11 mouse cellular contexts compared by ENCODE assay signal in genomic region chr5:112283543-112284202, GRCm38 (mm10). TPM values are rescaled to one million over a fixed set of nuclear protein-coding genes. Genes with fewer than 3 reads are reported as not detected.
DNase-seq lines count a peak whose midpoint lies in the region; ATAC-seq and TF ChIP-seq lines count a peak whose summit lies in the region.
"Had no signal": no experiment of that assay in that cellular context is flagged by ENCODE, and none has a peak within 500 bp of the region (broad histone marks: within the 10 kb centered on the region; RNA-seq: fewer than 3 reads in every experiment).

No protein-coding gene starts in this region.

- TF ChIP-seq POLR2A in cerebellum, adult 2 months (IDR thresholded peaks at IDR 0.05; ENCODE audit: borderline replicate concordance, insufficient read depth, low read length), result no peak

- TF ChIP-seq CTCF in hindbrain, postnatal 0 days (IDR thresholded peaks at IDR 0.05; ENCODE audit: low read depth), result no peak
- TF ChIP-seq CTCF in cerebellum, adult 2 months (IDR thresholded peaks at IDR 0.05; ENCODE audit: borderline replicate concordance, insufficient read depth, low read depth, low read length), result no peak

- H3K27ac ChIP-seq in hindbrain, embryonic 12.5 days, result 0 out of 2 replicates have a peak overlapping the region, but pooled peaks have one; percentile 48
- no peak overlapping the region for H3K27ac ChIP-seq in hindbrain, postnatal 0 days
- H3K27ac ChIP-seq in embryonic facial prominence, embryonic 14.5 days (replicated peaks; ENCODE audit: low read depth, low read length), result 0 out of 2 replicates have a peak overlapping the region, but pooled peaks have one; percentile 11
- peak overlapping the region; percentile 61 for H3K27ac ChIP-seq in kidney, embryonic 15.5 days
- no peak overlapping the region for H3K27ac ChIP-seq in cerebellum, adult 2 months (ENCODE audit: insufficient read depth, low read length)

- no peak overlapping the region for H3K9ac ChIP-seq in hindbrain, embryonic 12.5 days
- H3K9ac ChIP-seq in hindbrain, postnatal 0 days (replicated peaks; ENCODE audit: low read length), result no peak overlapping the region
- H3K9ac ChIP-seq in embryonic facial prominence, embryonic 14.5 days (ENCODE audit: low read depth, low read length), result no peak overlapping the region
- H3K9ac ChIP-seq in kidney, embryonic 15.5 days, result no peak overlapping the region
- H3K9ac ChIP-seq: hindbrain, embryonic 15.5 days had no signal

- H3K4me3 ChIP-seq in hindbrain, embryonic 12.5 days, result no peak overlapping the region
- H3K4me3 ChIP-seq in hindbrain, postnatal 0 days (ENCODE audit: low read length), result no peak overlapping the region
- H3K4me3 ChIP-seq in embryonic facial prominence, embryonic 14.5 days (ENCODE audit: low read depth, low read length), result no peak overlapping the region
- no peak overlapping the region for H3K4me3 ChIP-seq in kidney, embryonic 15.5 days (replicated peaks)
- H3K4me3 ChIP-seq in cerebellum, adult 2 months (replicated peaks; ENCODE audit: insufficient read depth, low read depth, low read length), result no peak overlapping the region
- H3K4me3 ChIP-seq: hindbrain, embryonic 15.5 days had no signal

- no peaks in the 10 kb centered on the region for H3K9me3 ChIP-seq in hindbrain, embryonic 12.5 days (replicated peaks)
- H3K9me3 ChIP-seq in hindbrain, postnatal 0 days (ENCODE audit: low read length), result no peaks in the 10 kb centered on the region
- H3K9me3 ChIP-seq in embryonic facial prominence, embryonic 14.5 days (ENCODE audit: control insufficient read depth, low read length), result no peaks in the 10 kb centered on the region
- no peaks in the 10 kb centered on the region for H3K9me3 ChIP-seq in kidney, embryonic 15.5 days (replicated peaks)
- H3K9me3 ChIP-seq: hindbrain, embryonic 15.5 days had no signal

- no peak overlapping the region for H3K4me2 ChIP-seq in hindbrain, embryonic 12.5 days (replicated peaks)
- no peak overlapping the region for H3K4me2 ChIP-seq in hindbrain, postnatal 0 days (ENCODE audit: low read depth, low read length)
- no peak overlapping the region for H3K4me2 ChIP-seq in embryonic facial prominence, embryonic 14.5 days (ENCODE audit: low read depth, low read length)
- no peak overlapping the region for H3K4me2 ChIP-seq in kidney, embryonic 15.5 days
- H3K4me2 ChIP-seq: hindbrain, embryonic 15.5 days had no signal

- H3K27me3 ChIP-seq in hindbrain, embryonic 12.5 days, result no peaks in the 10 kb centered on the region
- no peaks in the 10 kb centered on the region for H3K27me3 ChIP-seq in hindbrain, postnatal 0 days (ENCODE audit: insufficient read depth, low read length)
- no peaks in the 10 kb centered on the region for H3K27me3 ChIP-seq in embryonic facial prominence, embryonic 14.5 days (replicated peaks; ENCODE audit: control insufficient read depth, insufficient read depth, low read length)
- H3K27me3 ChIP-seq in kidney, embryonic 15.5 days, result no peaks in the 10 kb centered on the region
- H3K27me3 ChIP-seq in cerebellum, adult 2 months (ENCODE audit: control insufficient read depth, insufficient read depth, low read length), result no peaks in the 10 kb centered on the region
- H3K27me3 ChIP-seq: hindbrain, embryonic 15.5 days had no signal

- H3K4me1 ChIP-seq in hindbrain, embryonic 12.5 days, result peaks cover 30% of the 10 kb centered on the region
- H3K4me1 ChIP-seq in hindbrain, postnatal 0 days (ENCODE audit: insufficient read depth, low read length), result peaks cover 3% of the 10 kb centered on the region
- H3K4me1 ChIP-seq in embryonic facial prominence, embryonic 14.5 days (ENCODE audit: control insufficient read depth, insufficient read depth, low read length), result peaks cover 15% of the 10 kb centered on the region; the same call in 1 of the 2 replicates
- peaks cover 89% of the 10 kb centered on the region for H3K4me1 ChIP-seq in kidney, embryonic 15.5 days
- peaks cover 43% of the 10 kb centered on the region for H3K4me1 ChIP-seq in cerebellum, adult 2 months (ENCODE audit: control insufficient read depth, insufficient read depth, low read length)

- DNase-seq in hindbrain, postnatal 0 days (ENCODE audit: low spot score), result no peak
- DNase-seq in embryonic facial prominence, embryonic 14.5 days (ENCODE audit: low spot score), result no peak
- DNase-seq in lung, postnatal 25 days (ENCODE audit: low spot score), result peak; percentile 79
- no peak for DNase-seq in cerebellum, postnatal 14 days
- DNase-seq in gastrocnemius, postnatal 10 days, result no peak
- no peak for DNase-seq in cerebellum, adult 2 months
- DNase-seq: cerebellum, postnatal 25 days; thymus, postnatal 25 days had no signal

- 78% methylated on average over 10 of the region's 10 CpGs for WGBS in hindbrain, embryonic 12.5 days
- WGBS in hindbrain, postnatal 0 days, result 76% methylated on average over 10 of the region's 10 CpGs
- 61% methylated on average over 10 of the region's 10 CpGs for WGBS in embryonic facial prominence, embryonic 14.5 days
- WGBS in kidney, embryonic 15.5 days, result 67% methylated on average over 10 of the region's 10 CpGs
- 78% methylated on average over 10 of the region's 10 CpGs for WGBS in cerebellum, adult 2 months

- no peak for ATAC-seq in hindbrain, embryonic 12.5 days (ENCODE audit: low FRiP score)
- ATAC-seq in hindbrain, postnatal 0 days, result no peak
- no peak for ATAC-seq in embryonic facial prominence, embryonic 14.5 days (ENCODE audit: low read depth)
- ATAC-seq in kidney, embryonic 15.5 days (replicated peaks; ENCODE audit: low FRiP score), result no peak

- no peaks in the 10 kb centered on the region for H3K36me3 ChIP-seq in hindbrain, embryonic 12.5 days
- H3K36me3 ChIP-seq in hindbrain, postnatal 0 days (ENCODE audit: insufficient read depth, low read length), result no peaks in the 10 kb centered on the region
- no peaks in the 10 kb centered on the region for H3K36me3 ChIP-seq in embryonic facial prominence, embryonic 14.5 days (ENCODE audit: control insufficient read depth, insufficient read depth, low read length)
- 0 out of 2 replicates have a peak, but pooled peaks cover 3% of the 10 kb centered on the region for H3K36me3 ChIP-seq in kidney, embryonic 15.5 days
- H3K36me3 ChIP-seq: hindbrain, embryonic 15.5 days had no signal

RNA-seq across cellular contexts. Expression of gene Tpst2, which starts 7.2 kb away (rescaled TPM):
- 31.7 and 35.4 TPM in 2 replicates for polyA plus RNA-seq in hindbrain, embryonic 12.5 days (2016; fragmentation: Nextera tagmentation; extraction: Ambion mirVana)
- total RNA-seq in hindbrain, postnatal 0 days (2014; rRNA removed), result 46.9 and 57.0 TPM in 2 replicates
- 34.4 and 37.0 TPM in 2 replicates for polyA plus RNA-seq in hindbrain, postnatal 0 days (2015; fragmentation: Nextera tagmentation; extraction: Ambion mirVana)
- 46.9 and 50.6 TPM in 2 replicates for polyA plus RNA-seq in embryonic facial prominence, embryonic 14.5 days (2014; fragmentation: Nextera tagmentation; extraction: Ambion mirVana)
- 53.4 and 60.0 TPM in 2 replicates for polyA plus RNA-seq in kidney, embryonic 15.5 days (2015; fragmentation: Nextera tagmentation; extraction: Ambion mirVana)
- total RNA-seq in gastrocnemius, postnatal 10 days (2021), result 10 to 100 TPM; 21.5 to 23.6 TPM
- 30.3 and 35.2 TPM in 2 replicates for polyA plus RNA-seq in cerebellum, adult 2 months (2012; rRNA removed)

RNA-seq across cellular contexts. Expression of gene Crybb1, which starts 28.1 kb away (rescaled TPM):
- 2.0 and 2.3 TPM in 2 replicates for polyA plus RNA-seq in hindbrain, embryonic 12.5 days (2016; fragmentation: Nextera tagmentation; extraction: Ambion mirVana)
- total RNA-seq in hindbrain, postnatal 0 days (2014; rRNA removed), result 8.0 and 11.7 TPM in 2 replicates
- 14.2 and 14.6 TPM in 2 replicates for polyA plus RNA-seq in hindbrain, postnatal 0 days (2015; fragmentation: Nextera tagmentation; extraction: Ambion mirVana)
- 1.8 and 3.2 TPM in 2 replicates for polyA plus RNA-seq in embryonic facial prominence, embryonic 14.5 days (2014; fragmentation: Nextera tagmentation; extraction: Ambion mirVana)
- polyA plus RNA-seq in kidney, embryonic 15.5 days (2015; fragmentation: Nextera tagmentation; extraction: Ambion mirVana), result 2.1 and 2.4 TPM in 2 replicates
- 1 to 10 TPM; 1.4 to 1.7 TPM for total RNA-seq in gastrocnemius, postnatal 10 days (2021)
- polyA plus RNA-seq in cerebellum, adult 2 months (2012; rRNA removed), result 1.3 and 1.9 TPM in 2 replicates

RNA-seq across cellular contexts. Expression of gene Cryba4, which starts 31.4 kb away (rescaled TPM):
- 1.8 and 2.3 TPM in 2 replicates for polyA plus RNA-seq in hindbrain, embryonic 12.5 days (2016; fragmentation: Nextera tagmentation; extraction: Ambion mirVana)
- 0.26 and 1.8 TPM in 2 replicates for total RNA-seq in hindbrain, postnatal 0 days (2014; rRNA removed)
- 1.6 and 2.4 TPM in 2 replicates for polyA plus RNA-seq in hindbrain, postnatal 0 days (2015; fragmentation: Nextera tagmentation; extraction: Ambion mirVana)
- 2.7 and 2.8 TPM in 2 replicates for polyA plus RNA-seq in embryonic facial prominence, embryonic 14.5 days (2014; fragmentation: Nextera tagmentation; extraction: Ambion mirVana)
- 0.99 and 1.1 TPM in 2 replicates for polyA plus RNA-seq in kidney, embryonic 15.5 days (2015; fragmentation: Nextera tagmentation; extraction: Ambion mirVana)
- under 1 TPM; 0.33 to 0.61 TPM for total RNA-seq in gastrocnemius, postnatal 10 days (2021)
- polyA plus RNA-seq in cerebellum, adult 2 months (2012; rRNA removed), result 0.51 and 0.52 TPM in 2 replicates

RNA-seq across cellular contexts. Expression of gene Tfip11, which starts 42.5 kb away (rescaled TPM):
- polyA plus RNA-seq in hindbrain, embryonic 12.5 days (2016; fragmentation: Nextera tagmentation; extraction: Ambion mirVana), result 38.1 TPM in 2 replicates
- 16.5 and 20.2 TPM in 2 replicates for total RNA-seq in hindbrain, postnatal 0 days (2014; rRNA removed)
- 24.3 and 24.4 TPM in 2 replicates for polyA plus RNA-seq in hindbrain, postnatal 0 days (2015; fragmentation: Nextera tagmentation; extraction: Ambion mirVana)
- polyA plus RNA-seq in embryonic facial prominence, embryonic 14.5 days (2014; fragmentation: Nextera tagmentation; extraction: Ambion mirVana), result 23.1 and 23.2 TPM in 2 replicates
- 30.5 and 33.8 TPM in 2 replicates for polyA plus RNA-seq in kidney, embryonic 15.5 days (2015; fragmentation: Nextera tagmentation; extraction: Ambion mirVana)
- total RNA-seq in gastrocnemius, postnatal 10 days (2021), result 10 to 100 TPM; 14.8 to 15.9 TPM
- 48.2 and 50.8 TPM in 2 replicates for polyA plus RNA-seq in cerebellum, adult 2 months (2012; rRNA removed)

RNA-seq across cellular contexts. Expression of gene Srrd, which starts 59.2 kb away (rescaled TPM):
- polyA plus RNA-seq in hindbrain, embryonic 12.5 days (2016; fragmentation: Nextera tagmentation; extraction: Ambion mirVana), result 46.9 and 47.6 TPM in 2 replicates
- 84.3 and 92.0 TPM in 2 replicates for total RNA-seq in hindbrain, postnatal 0 days (2014; rRNA removed)
- 49.1 and 56.0 TPM in 2 replicates for polyA plus RNA-seq in hindbrain, postnatal 0 days (2015; fragmentation: Nextera tagmentation; extraction: Ambion mirVana)
- 30.3 and 34.3 TPM in 2 replicates for polyA plus RNA-seq in embryonic facial prominence, embryonic 14.5 days (2014; fragmentation: Nextera tagmentation; extraction: Ambion mirVana)
- 38.5 and 44.8 TPM in 2 replicates for polyA plus RNA-seq in kidney, embryonic 15.5 days (2015; fragmentation: Nextera tagmentation; extraction: Ambion mirVana)
- 1 to 10 TPM; 4.7 to 5.0 TPM for total RNA-seq in gastrocnemius, postnatal 10 days (2021)
- 56.6 and 61.3 TPM in 2 replicates for polyA plus RNA-seq in cerebellum, adult 2 months (2012; rRNA removed)

Comparison
In these comparisons a context has a peak if more than half of its experiments do, and no peak if none do; other contexts are left out.
1. H3K27ac ChIP-seq: peak in hindbrain, embryonic 12.5 days (single experiment), embryonic facial prominence, embryonic 14.5 days (single experiment) and kidney, embryonic 15.5 days (single experiment); none in hindbrain, postnatal 0 days (single experiment) and cerebellum, adult 2 months (single experiment).